28 mouse cellular contexts compared by ENCODE assay signal in the genomic region with DNA sequence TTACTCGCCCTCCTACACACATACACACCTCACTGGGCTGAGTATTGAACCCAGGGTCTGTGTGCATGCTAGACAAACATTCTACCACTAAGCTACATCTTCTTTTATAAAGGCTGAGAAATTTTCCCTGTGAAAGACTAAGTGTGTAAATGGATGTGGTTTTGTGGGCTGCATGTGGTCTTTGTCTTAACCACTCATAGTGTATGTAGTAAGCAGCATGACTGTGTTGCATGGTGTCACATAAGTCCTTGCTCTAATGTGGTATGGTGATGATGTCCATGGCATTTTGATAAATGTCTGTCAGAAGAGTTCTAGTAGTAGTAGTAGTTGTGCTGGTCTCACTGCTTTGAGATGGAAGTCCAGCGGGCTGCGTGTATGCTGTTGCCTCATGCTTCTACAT. TPM values are rescaled to one million over a fixed set of nuclear protein-coding genes. Genes with fewer than 3 reads are reported as not detected.
A peak's percentile ranks its signal among the peaks of the same experiment; 100 is the strongest.
DNase-seq lines count a peak whose midpoint lies in the region; ATAC-seq and TF ChIP-seq lines count a peak whose summit lies in the region.
"Had no signal": no experiment of that assay in that cellular context is flagged by ENCODE, and none has a peak within 500 bp of the region (broad histone marks: within the 10 kb centered on the region; RNA-seq: fewer than 3 reads in every experiment).

No protein-coding gene starts in this region.

- peaks cover 75% of the 10 kb centered on the region for H3K36me3 ChIP-seq in liver, postnatal 0 days (replicated peaks; ENCODE audit: insufficient read depth, low read length)
- peaks cover 89% of the 10 kb centered on the region for H3K36me3 ChIP-seq in liver, embryonic 12.5 days

- no peak overlapping the region for H3K9ac ChIP-seq in liver, postnatal 0 days (replicated peaks)
- H3K9ac ChIP-seq in liver, embryonic 12.5 days: no peak overlapping the region
- H3K9ac ChIP-seq: embryonic facial prominence, embryonic 12.5 days; forebrain, embryonic 13.5 days; forebrain, embryonic 15.5 days; forebrain, postnatal 0 days had no signal

- no peak overlapping the region for H3K4me3 ChIP-seq in liver, postnatal 0 days (ENCODE audit: low read depth, low read length)
- no peak overlapping the region for H3K4me3 ChIP-seq in liver, embryonic 12.5 days
- H3K4me3 ChIP-seq: embryonic facial prominence, embryonic 10.5 days; embryonic facial prominence, embryonic 12.5 days; forebrain, embryonic 13.5 days; forebrain, embryonic 15.5 days had no signal

- 0 out of 2 replicates have a peak, but pooled peaks have one; percentile 4 for ATAC-seq in liver, postnatal 0 days
- no peak for ATAC-seq in liver, embryonic 12.5 days
- ATAC-seq in common myeloid progenitor, adult 5-6 weeks (replicated peaks; ENCODE audit: low read depth, poor library complexity, severe bottlenecking): 0 out of 2 replicates have a peak, but pooled peaks have one; percentile 36
- ATAC-seq in megakaryocyte, adult 5-6 weeks (ENCODE audit: poor library complexity, severe bottlenecking): peak; percentile 65
- ATAC-seq: activated CD4-positive, CD25-positive, alpha-beta regulatory T cell, adult 4 months; CD4-positive, CD25-positive, alpha-beta regulatory T cell, adult 4 months; forebrain, embryonic 13.5 days; forebrain, embryonic 15.5 days; forebrain, postnatal 0 days; Patski had no signal

- no peak for DNase-seq in liver, postnatal 0 days
- DNase-seq in 416B (ENCODE audit: low read depth): peak; percentile 60
- no peak for DNase-seq in urinary bladder, adult 18-20 months (ENCODE audit: low spot score in 2 of 2)
- DNase-seq in thymus, postnatal 4 days: no peak
- no peak for DNase-seq in embryo, embryonic 9.5 days (ENCODE audit: extremely low spot score)
- DNase-seq: adrenal gland, adult 8-10 months; adrenal gland, postnatal 14 days; adrenal gland, postnatal 36 days; B cell, adult 2 months; cerebellum, adult 11-12 months; cerebellum, adult 2 months; cerebellum, adult 9-10 months; cerebellum, postnatal 10 days; cerebellum, postnatal 25 days; embryo, embryonic 11 days; forebrain, postnatal 0 days had no signal

- no peaks in the 10 kb centered on the region for H3K9me3 ChIP-seq in liver, postnatal 0 days (ENCODE audit: low read length)
- no peaks in the 10 kb centered on the region for H3K9me3 ChIP-seq in liver, embryonic 12.5 days (replicated peaks)
- H3K9me3 ChIP-seq: embryonic facial prominence, embryonic 10.5 days; embryonic facial prominence, embryonic 12.5 days; forebrain, embryonic 13.5 days; forebrain, embryonic 15.5 days; G1E had no signal

- TF ChIP-seq CTCF in liver, postnatal 0 days (IDR thresholded peaks at IDR 0.05; ENCODE audit: low read depth): no peak

- no peaks in the 10 kb centered on the region for H3K27me3 ChIP-seq in liver, postnatal 0 days (ENCODE audit: insufficient read depth, low read length)
- H3K27me3 ChIP-seq in liver, embryonic 12.5 days (replicated peaks): no peaks in the 10 kb centered on the region
- H3K27me3 ChIP-seq: CH12.LX; embryonic facial prominence, embryonic 12.5 days; forebrain, embryonic 13.5 days; forebrain, embryonic 15.5 days; Patski had no signal

- TF ChIP-seq EP300 in liver, postnatal 0 days (IDR thresholded peaks at IDR 0.05; ENCODE audit: low read depth): no peak

- no peaks in the 10 kb centered on the region for H3K4me1 ChIP-seq in liver, postnatal 0 days (ENCODE audit: insufficient read depth)
- no peaks in the 10 kb centered on the region for H3K4me1 ChIP-seq in liver, embryonic 12.5 days
- H3K4me1 ChIP-seq: embryonic facial prominence, embryonic 10.5 days; embryonic facial prominence, embryonic 12.5 days; forebrain, embryonic 13.5 days; forebrain, embryonic 15.5 days had no signal

- H3K27ac ChIP-seq in liver, postnatal 0 days (ENCODE audit: low read depth): no peak overlapping the region
- H3K27ac ChIP-seq in liver, embryonic 12.5 days: no peak overlapping the region
- H3K27ac ChIP-seq: embryonic facial prominence, embryonic 10.5 days; embryonic facial prominence, embryonic 12.5 days; forebrain, embryonic 13.5 days; forebrain, embryonic 15.5 days had no signal

- 87% methylated on average over 3 of the region's 3 CpGs for WGBS in liver, postnatal 0 days (ENCODE audit: insufficient replicate concordance)
- WGBS in liver, embryonic 12.5 days (ENCODE audit: insufficient replicate concordance): 93% methylated on average over 3 of the region's 3 CpGs

- H3K4me2 ChIP-seq in liver, postnatal 0 days (ENCODE audit: low read depth, low read length): no peak overlapping the region
- H3K4me2 ChIP-seq in liver, embryonic 12.5 days: no peak overlapping the region
- H3K4me2 ChIP-seq: embryonic facial prominence, embryonic 12.5 days; forebrain, embryonic 13.5 days; forebrain, embryonic 15.5 days had no signal

RNA-seq across cellular contexts. Expression of gene Oca2, which starts 36.7 kb away (rescaled TPM):
- polyA plus RNA-seq in liver, postnatal 0 days (2015; fragmentation: Nextera tagmentation; extraction: Ambion mirVana): not detected in 2 replicates
- polyA plus RNA-seq in liver, embryonic 12.5 days (2016; fragmentation: Nextera tagmentation; extraction: Ambion mirVana): not detected in 2 replicates
- not detected in 2 replicates for total RNA-seq in common myeloid progenitor, adult 5-6 weeks (2017)
- total RNA-seq in megakaryocyte, adult 5-6 weeks (2015): not detected in 2 replicates
- total RNA-seq in megakaryocyte, adult 5-6 weeks (2017): not detected in 2 replicates
- total RNA-seq: G1E had no signal
- polyA plus RNA-seq: activated CD4-positive, CD25-positive, alpha-beta regulatory T cell, adult 4 months; CD4-positive, CD25-positive, alpha-beta regulatory T cell, adult 4 months; G1E; Patski had no signal
